Mouse (Mus musculus) stomach, postnatal 0 days (tissue): ENCODE measurements around the gene Usp5.

Source experiments
- CTCF ChIP-seq: IDR thresholded peaks from 2 replicates; pipeline ENCODE4 v1.5.1; 2016; ENCODE audit warnings: antibody characterized with exemption, low read depth, mild to moderate bottlenecking, moderate library complexity
- EP300 ChIP-seq: optimal IDR thresholded peaks from 2 replicates; pipeline ENCODE3; 2016; ENCODE audit warnings: antibody characterized with exemption

DNA sequence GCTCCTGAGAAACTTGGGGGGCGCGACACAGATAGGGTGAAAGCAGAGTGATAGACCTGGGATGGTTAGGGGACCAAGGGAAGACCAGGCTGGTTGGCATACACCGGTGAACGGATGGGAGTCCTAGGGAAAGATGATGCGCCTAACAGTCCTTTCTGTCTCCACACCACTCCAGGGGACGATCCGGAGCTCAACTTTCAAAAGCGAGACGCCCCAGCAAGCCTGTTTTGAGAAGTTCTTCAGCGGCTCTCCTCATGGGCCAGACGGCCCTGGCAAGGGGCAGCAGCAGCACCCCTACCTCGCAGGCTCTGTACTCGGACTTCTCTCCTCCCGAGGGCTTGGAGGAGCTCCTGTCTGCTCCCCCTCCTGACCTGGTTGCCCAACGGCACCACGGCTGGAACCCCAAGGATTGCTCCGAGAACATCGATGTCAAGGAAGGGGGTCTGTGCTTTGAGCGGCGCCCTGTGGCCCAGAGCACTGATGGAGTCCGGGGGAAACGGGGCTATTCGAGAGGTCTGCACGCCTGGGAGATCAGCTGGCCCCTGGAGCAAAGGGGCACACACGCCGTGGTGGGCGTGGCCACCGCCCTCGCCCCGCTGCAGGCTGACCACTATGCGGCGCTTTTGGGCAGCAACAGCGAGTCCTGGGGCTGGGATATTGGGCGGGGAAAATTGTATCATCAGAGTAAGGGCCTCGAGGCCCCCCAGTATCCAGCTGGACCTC, 20.1 kb downstream of the Usp5 start:
- TF ChIP-seq CTCF (peak; percentile 88), EP300 (no peak)
